Mouse (Mus musculus) midbrain, embryonic 14.5 days (tissue): ENCODE measurements at regions not wholly inside any gene's neighbourhood (a gene's known extent, or its start where the extent isn't known, plus 50 kb on each side); places are given as distances from the start of the nearest gene placed in this dataset.

ENCODE experiments used
- ATAC-seq: fragments of 200-750 bp; cut with Nextera tagmentation; 2 replicates; pipeline ENCODE4 v1.8.0; 2017; ENCODE audit warnings: moderate number of reproducible peaks, moderate library complexity; ENCODE audit not compliant: low FRiP score, low TSS enrichment
- DNase-seq: peaks from one replicate; pipeline ENCODE4 v3.0.0-alpha.2; 2015
- H3K27ac ChIP-seq: fragments of 300-500 bp; sonication (generic); replicated peaks from 2 replicates; pipeline ENCODE4 v1.5.1; 2014; ENCODE audit warnings: mild to moderate bottlenecking, low read depth, low read length, moderate library complexity
- H3K27me3 ChIP-seq: fragments of 300-500 bp; sonication (generic); 2 replicates; pipeline ENCODE4 v1.6.1; 2014; ENCODE audit warnings: low read length, control low read depth, mixed read lengths; ENCODE audit not compliant: control insufficient read depth, insufficient read depth
- H3K36me3 ChIP-seq: fragments of 300-500 bp; sonication (generic); 2 replicates; pipeline ENCODE4 v1.6.1; 2014; ENCODE audit warnings: low read length, control low read depth; ENCODE audit not compliant: control insufficient read depth, insufficient read depth
- H3K4me1 ChIP-seq: fragments of 300-500 bp; sonication (generic); 2 replicates; pipeline ENCODE4 v1.6.1; 2014; ENCODE audit warnings: mild to moderate bottlenecking, antibody characterized with exemption, low read length, control low read depth; ENCODE audit not compliant: control insufficient read depth, insufficient read depth
- H3K4me2 ChIP-seq: fragments of 300-500 bp; sonication (generic); 2 replicates; pipeline ENCODE4 v1.6.1; 2014; ENCODE audit warnings: mild to moderate bottlenecking, low read length, moderate library complexity
- H3K4me3 ChIP-seq: fragments of 300-500 bp; sonication (generic); replicated peaks from 2 replicates; pipeline ENCODE4 v1.5.1; 2014; ENCODE audit warnings: low read depth, low read length
- H3K9ac ChIP-seq: fragments of 300-500 bp; sonication (generic); replicated peaks from 2 replicates; pipeline ENCODE4 v1.6.1; 2014; ENCODE audit warnings: mild to moderate bottlenecking, low read length, moderate library complexity
- H3K9me3 ChIP-seq: fragments of 300-500 bp; sonication (generic); 2 replicates; pipeline ENCODE4 v1.6.1; 2016; ENCODE audit warnings: low read length, control low read depth, mixed read lengths; ENCODE audit not compliant: control insufficient read depth
- WGBS: fragments of 180-500 bp; shearing (Covaris S2); extraction: QIAGEN DNeasy Blood & Tissue Kit; methylation state at CpG from one replicate; pipeline ENCODE4 v1.1.7; 2014; 5-methylcytosine and 5-hydroxymethylcytosine counted together

DNA sequence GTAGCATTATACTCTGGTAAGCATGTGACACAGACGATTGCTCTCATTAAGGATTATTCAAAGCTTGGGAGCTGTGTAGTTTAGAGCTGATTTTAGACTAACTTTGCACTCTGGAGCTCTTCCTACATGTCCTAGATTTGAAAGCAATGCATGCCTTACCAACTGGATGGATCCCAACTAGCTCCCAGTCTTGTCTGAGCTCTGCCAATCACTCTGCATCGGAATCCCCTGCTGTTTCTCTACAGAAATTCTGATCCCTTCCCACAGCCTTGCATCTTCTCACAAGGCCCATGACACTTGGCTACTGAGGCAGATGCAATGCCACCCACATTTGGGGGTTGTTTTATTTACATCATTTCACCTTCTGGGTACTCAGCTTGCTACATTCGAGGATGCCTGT, 277.8 kb downstream of the Adgrg6 start:
- Histone ChIP-seq H3K27ac (no peak overlapping the region), H3K9me3 (no peaks in the 10 kb centered on the region), H3K27me3 (no peaks in the 10 kb centered on the region), H3K4me1 (no peaks in the 10 kb centered on the region), H3K9ac (no peak overlapping the region), H3K4me3 (no peak overlapping the region), H3K36me3 (no peaks in the 10 kb centered on the region), H3K4me2 (no peak overlapping the region)
- DNase-seq (no peak), ATAC-seq (no peak)
- 83% methylated on average over 3 of the region's 3 CpGs for WGBS

DNA sequence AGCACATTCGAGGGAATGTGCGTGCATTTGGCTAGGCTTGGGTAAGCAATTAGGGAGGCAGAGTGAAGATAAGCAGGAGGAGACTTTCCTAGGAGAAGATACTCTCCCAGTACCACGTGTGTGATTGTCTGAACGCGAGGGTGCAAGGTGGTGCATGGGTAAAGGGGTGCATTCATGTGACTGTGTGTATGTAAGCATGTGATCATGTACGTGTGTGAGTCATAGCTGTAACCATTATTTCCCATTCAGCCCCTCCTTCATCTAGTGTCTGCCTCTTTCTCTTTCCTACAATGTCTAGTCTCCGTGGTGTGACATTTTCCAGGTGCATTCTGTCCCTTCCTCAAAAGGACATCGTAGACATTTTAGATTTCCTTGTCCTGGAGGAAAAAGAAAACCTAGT, 273.8 kb downstream of the Hivep2 start:
- Histone ChIP-seq H3K9ac (no peak overlapping the region), H3K4me3 (no peak overlapping the region), H3K27ac (no peak overlapping the region), H3K36me3 (no peaks in the 10 kb centered on the region), H3K4me2 (no peak overlapping the region), H3K9me3 (no peaks in the 10 kb centered on the region), H3K27me3 (no peaks in the 10 kb centered on the region), H3K4me1 (no peaks in the 10 kb centered on the region)
- WGBS: 92% methylated on average over 8 of the region's 8 CpGs
- DNase-seq (no peak), ATAC-seq (no peak)

DNA sequence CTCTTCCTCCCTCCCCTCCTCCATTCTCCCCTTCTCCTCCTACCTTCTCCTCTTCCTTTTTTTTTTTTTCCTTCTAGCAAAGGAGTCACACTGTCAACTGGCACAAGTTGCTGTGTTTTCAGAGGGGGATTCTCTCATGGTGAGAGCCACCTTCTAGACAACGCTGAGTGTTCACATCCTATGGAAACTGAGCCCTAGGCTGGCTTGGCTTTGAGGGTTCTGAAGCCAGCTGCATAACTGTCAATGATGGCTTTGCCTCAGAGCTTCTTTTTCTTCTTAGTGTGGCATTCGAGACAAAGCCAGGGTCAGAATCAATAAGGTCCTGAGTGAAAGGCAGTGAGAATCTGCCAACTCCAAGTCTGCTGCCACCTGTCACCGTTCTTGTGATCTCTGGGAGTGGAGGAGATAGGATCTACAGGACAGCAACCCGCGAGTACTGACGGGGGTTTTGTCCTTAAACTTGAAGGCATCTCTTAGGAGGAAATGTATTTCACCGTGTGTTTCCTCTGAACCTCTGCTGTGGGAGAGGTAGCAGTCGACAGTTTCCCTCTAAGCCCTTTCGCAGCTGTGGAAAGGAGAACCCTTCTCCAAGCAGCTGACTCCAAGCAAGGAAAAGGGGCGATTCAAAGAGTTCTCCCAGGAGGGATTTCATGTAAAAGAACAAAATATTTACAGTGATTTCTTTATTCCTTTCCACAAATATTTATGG, 269.2 kb downstream of the Hivep2 start:
- Histone ChIP-seq H3K9me3 (no peaks in the 10 kb centered on the region), H3K4me1 (no peaks in the 10 kb centered on the region), H3K4me2 (no peak overlapping the region), H3K4me3 (no peak overlapping the region), H3K27ac (no peak overlapping the region), H3K36me3 (no peaks in the 10 kb centered on the region), H3K27me3 (no peaks in the 10 kb centered on the region), H3K9ac (no peak overlapping the region)
- DNase-seq (no peak), ATAC-seq (no peak)
- 71% methylated on average over 10 of the region's 10 CpGs for WGBS

DNA sequence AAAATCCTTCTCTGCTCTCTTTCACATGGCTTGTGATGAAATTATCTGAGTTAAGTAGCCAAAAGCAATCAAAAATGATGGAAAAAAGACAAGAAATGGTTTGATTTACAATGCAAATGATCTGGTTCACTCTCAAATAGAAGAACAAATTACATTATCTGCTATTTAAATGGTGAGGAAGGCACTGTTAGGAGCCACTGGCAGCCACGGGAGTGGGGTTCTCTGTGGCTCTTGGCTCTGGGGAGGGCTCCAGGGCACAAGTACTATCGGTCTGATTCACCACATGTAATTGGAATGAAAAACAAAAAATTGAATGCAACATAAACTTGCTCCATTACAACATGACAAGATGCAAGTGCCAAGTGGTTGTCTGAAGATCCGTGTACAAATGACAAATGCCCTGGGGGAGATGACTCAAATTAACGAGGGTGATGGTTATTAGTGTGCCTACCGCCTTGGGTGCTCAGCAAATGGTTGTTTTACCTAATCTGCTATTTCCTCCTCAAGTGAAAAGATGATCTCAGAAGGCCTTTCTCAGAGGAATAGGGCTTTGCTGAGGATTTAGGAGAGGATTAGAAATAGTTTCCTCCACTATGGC, 268.2 kb downstream of the Hivep2 start:
- WGBS: 53% methylated on average over 5 of the region's 5 CpGs
- Histone ChIP-seq H3K4me2 (no peak overlapping the region), H3K27ac (no peak overlapping the region), H3K36me3 (no peaks in the 10 kb centered on the region), H3K4me3 (no peak overlapping the region), H3K9me3 (no peaks in the 10 kb centered on the region), H3K9ac (no peak overlapping the region), H3K4me1 (no peaks in the 10 kb centered on the region), H3K27me3 (no peaks in the 10 kb centered on the region)
- ATAC-seq: no peak
- DNase-seq: peak; percentile 15

DNA sequence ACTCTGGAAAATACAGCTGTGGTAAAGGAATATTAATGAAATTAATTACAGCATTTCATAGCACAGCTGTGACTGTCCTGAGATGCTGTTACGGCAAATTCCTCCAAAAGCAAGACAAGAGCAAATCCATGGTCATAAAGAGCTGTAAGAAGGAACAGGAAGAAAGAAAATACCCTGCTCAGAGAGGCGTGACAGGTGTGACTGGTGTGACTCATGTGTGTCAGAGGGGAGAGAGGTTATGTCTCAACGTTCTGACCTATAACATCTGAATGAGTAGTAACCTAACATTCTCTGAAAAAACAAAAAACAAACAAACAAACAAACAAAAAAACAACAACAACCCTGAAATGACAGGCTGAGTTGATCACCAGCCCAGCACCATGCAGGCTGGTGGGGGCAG, 267.5 kb downstream of the Hivep2 start:
- no peak overlapping the region for H3K27ac ChIP-seq
- no peaks in the 10 kb centered on the region for H3K4me1 ChIP-seq
- H3K27me3 ChIP-seq: no peaks in the 10 kb centered on the region
- H3K36me3 ChIP-seq: no peaks in the 10 kb centered on the region
- H3K4me2 ChIP-seq: no peak overlapping the region
- DNase-seq (no peak), ATAC-seq (no peak)
- no peak overlapping the region for H3K9ac ChIP-seq
- WGBS: 63% methylated on average over 3 of the region's 3 CpGs
- H3K4me3 ChIP-seq: no peak overlapping the region
- H3K9me3 ChIP-seq: no peaks in the 10 kb centered on the region

DNA sequence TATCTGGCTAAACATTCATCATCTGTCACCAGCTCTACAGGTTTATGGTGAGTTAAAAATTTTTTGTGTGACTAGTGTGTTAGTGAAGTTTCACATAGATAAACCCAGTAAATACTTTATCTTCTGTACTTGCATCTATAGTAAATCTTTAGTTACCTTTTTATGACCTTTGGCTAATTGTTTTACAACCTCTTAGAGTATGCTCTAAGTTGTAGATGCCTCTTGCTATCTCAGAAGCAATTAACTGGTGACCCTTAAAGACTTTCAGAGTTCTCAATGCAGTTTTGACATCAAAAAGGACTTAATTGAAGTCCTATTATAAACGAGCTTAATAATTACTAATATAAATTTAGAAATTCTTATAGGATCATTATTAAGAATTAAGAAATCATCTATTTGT, 265.6 kb downstream of the Hivep2 start:
- WGBS: 86% methylated on average over 1 of the region's 1 CpGs
- ATAC-seq (no peak), DNase-seq (no peak)
- Histone ChIP-seq H3K4me1 (no peaks in the 10 kb centered on the region), H3K4me2 (no peak overlapping the region), H3K27me3 (no peaks in the 10 kb centered on the region), H3K27ac (no peak overlapping the region), H3K9me3 (no peaks in the 10 kb centered on the region), H3K36me3 (no peaks in the 10 kb centered on the region), H3K4me3 (no peak overlapping the region), H3K9ac (no peak overlapping the region)

DNA sequence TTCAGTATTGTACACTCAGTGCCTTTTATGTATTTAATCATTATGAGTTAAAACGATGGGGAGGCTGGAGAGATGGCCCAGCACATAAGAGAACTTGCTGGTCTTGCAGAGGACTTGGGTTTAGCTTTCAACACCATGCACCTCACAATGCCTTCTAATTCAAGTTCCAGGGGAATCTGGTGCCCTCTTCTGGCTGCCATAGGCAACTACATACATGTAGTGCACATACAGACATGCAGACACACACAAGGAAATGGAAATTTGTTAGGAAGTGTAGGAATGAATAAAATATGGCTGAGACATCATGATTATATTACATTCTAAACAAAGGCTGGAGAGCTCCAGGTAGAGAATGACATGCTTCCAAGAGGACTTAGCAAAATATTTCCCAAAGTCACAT, 251.4 kb downstream of the Hivep2 start:
- Histone ChIP-seq H3K9ac (no peak overlapping the region), H3K4me2 (no peak overlapping the region), H3K9me3 (no peaks in the 10 kb centered on the region), H3K27me3 (no peaks in the 10 kb centered on the region), H3K27ac (no peak overlapping the region), H3K36me3 (no peaks in the 10 kb centered on the region), H3K4me3 (no peak overlapping the region), H3K4me1 (no peaks in the 10 kb centered on the region)
- WGBS: 93% methylated on average over 1 of the region's 1 CpGs
- no peak for DNase-seq
- no peak for ATAC-seq

DNA sequence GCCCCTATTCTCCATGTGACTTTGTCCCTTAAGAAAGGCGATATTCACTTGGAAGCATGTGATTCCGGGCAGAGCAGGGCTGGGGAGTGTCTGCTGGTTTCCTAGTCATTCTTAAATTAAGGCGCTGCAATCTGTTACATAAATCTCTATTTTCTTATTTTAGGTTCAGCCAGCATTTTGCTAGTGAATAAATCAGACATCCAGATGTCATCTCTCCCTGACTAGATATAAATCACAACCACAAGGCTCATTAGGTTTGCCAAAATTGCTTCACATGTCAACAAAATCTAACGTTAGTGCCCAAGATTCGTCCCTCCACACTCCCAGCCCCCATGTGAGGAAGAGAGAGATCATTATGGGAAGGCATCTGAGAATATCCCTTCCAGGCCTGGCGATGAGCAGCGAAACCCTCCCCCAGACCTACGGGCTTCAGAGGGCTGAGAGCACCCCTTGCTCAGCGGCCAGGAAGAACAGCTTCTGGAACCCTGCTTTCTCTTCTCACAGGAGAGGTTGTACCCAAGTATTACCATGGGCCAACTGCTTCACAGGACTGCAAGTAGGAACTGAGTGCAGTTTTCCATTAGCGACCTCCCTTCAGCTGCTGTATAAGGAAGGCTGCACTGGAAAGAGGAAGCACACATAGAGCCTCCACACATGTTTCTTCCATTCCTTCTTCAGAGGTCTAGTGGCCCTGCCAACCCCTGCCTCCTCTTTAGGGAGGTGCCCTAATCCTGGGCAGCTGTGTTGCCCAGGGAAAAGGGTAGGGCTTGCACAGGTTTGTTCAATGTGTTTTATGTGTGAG, 250.5 kb downstream of the Hivep2 start:
- WGBS: 92% methylated on average over 10 of the region's 10 CpGs
- Histone ChIP-seq H3K27me3 (no peaks in the 10 kb centered on the region), H3K4me2 (no peak overlapping the region), H3K9ac (no peak overlapping the region), H3K27ac (no peak overlapping the region), H3K4me3 (no peak overlapping the region), H3K4me1 (no peaks in the 10 kb centered on the region), H3K9me3 (no peaks in the 10 kb centered on the region), H3K36me3 (no peaks in the 10 kb centered on the region)
- no peak for ATAC-seq
- DNase-seq: no peak

DNA sequence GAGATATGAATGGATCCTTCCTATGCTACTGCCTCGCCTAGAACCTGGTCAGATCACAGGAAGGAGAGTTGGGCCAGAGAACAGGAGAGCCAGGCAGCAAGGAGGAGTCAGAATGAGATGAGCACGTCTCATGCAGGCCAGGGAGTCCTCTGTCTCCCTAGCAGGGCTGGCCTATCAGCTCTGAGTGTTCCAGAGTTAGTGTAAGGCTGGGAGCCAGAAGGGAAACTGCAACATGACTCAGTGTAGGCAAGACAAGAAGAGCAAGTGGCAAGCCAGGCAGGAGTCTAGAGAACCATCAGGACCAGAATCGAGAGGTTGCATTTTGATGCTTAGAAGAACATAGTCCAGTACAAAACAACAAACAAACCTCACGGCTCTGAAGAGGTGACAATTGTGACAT, 249.6 kb downstream of the Hivep2 start:
- Histone ChIP-seq H3K9me3 (no peaks in the 10 kb centered on the region), H3K4me2 (no peak overlapping the region), H3K4me1 (no peaks in the 10 kb centered on the region), H3K36me3 (no peaks in the 10 kb centered on the region), H3K27me3 (no peaks in the 10 kb centered on the region), H3K4me3 (no peak overlapping the region), H3K9ac (no peak overlapping the region), H3K27ac (no peak overlapping the region)
- WGBS: 82% methylated on average over 4 of the region's 4 CpGs
- DNase-seq (no peak), ATAC-seq (no peak)
